Mouse (Mus musculus) kidney, adult 2 months (tissue): Measurements from ENCODE around the gene Sar1b.

Source experiments
- CTCF ChIP-seq: fragments of 200-500 bp; conservative IDR thresholded peaks from 2 replicates; pipeline ENCODE4 v1.5.1; 2011; ENCODE audit warnings: low read depth, mild to moderate bottlenecking, control low read depth, low read length, moderate library complexity, mixed read lengths; ENCODE audit not compliant: insufficient read depth, insufficient read length
- POLR2A ChIP-seq: fragments of 200-500 bp; IDR thresholded peaks from one replicate; pipeline ENCODE4 v1.6.1; 2011; ENCODE audit warnings: low read depth, low read length, control low read depth

DNA sequence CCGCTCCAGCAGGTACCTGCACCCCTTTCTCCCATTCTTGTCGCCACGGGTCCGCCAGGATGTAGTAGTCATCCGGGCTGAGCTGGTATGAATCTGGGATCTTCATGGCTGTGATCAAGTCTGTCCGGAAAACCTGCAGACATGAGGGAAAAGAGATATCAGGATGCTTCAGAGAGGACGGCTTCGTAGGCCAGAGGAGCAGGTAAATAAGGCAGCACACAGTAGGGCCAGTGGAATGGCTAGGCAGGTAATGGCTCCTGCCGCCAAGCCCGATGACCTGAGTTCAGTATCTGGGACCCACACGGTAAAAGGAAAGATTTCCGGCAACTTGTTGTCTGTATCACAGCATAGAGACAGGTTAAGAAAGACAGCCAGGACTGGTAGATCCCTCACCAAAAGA is 72.1 kb downstream of the Sar1b start:
- no peak for TF ChIP-seq POLR2A
- TF ChIP-seq CTCF: no peak
